Mouse (Mus musculus): ENCODE results near the gene Ugt1a1.
A peak's percentile ranks its signal among the peaks of the same experiment; 100 is the strongest.

Gene Ugt1a1

DNA sequence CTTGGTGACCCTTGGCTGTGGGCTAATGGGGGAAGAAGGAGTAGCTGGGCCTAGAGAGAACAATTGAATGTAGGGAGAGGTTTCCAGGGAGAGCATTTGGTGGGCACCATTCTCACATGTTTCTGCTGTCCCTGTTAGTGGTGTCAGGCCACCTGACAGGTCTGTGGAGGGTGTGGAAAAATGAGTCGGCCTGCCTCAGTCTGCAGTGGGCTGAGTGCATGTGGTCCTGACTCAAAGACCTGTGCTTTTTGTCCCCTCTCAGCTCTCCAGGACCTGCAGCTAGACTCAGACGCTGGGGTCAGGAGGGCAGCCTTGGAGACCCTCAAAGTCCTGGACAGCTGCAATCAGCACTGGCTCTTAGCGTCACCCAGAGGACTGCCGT, 47.9 kb downstream of the Ugt1a1 start:
- no peak for DNase-seq

- peak; percentile 58 to 66 for DNase-seq
Observed at GRCm38 (mm10) chr1:88260114-88260513, 48.4 kb downstream of the Ugt1a1 start.

DNA sequence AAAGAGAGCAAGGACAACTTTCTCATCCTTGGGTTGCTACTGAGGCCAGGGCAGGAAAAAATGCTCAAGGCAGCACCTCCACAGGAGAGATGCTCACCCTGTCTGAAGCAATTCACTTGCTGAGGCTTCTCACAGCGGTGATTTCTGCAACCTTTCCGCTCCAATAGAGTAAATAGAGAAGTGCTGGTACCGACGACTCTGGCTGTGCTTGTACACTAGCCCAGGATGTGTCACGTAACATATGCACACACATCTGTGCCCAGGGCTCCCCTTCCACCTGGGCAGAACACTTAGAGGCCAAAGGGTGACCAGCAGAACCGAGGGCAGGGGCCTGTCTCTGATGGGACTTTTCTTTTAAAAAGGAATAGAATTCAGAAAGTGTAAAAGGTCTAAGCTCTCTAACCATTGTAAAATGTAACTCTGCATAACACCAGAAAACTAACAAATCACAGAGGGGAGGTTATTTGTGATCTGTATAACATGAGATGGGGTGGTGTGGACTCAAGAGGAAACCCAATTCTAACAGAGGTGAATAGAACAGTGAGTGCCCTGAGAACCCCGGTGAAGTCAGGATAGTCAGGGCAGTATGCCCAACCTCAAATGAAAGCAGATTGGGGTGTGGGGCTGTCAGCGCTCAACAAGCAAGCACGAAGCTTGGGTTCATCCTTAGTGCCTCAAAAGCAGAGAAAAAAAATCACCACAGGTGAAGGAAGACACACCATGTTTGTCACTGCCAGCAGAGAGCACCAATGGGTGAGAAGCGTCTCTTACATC, 49.0 kb downstream of the Ugt1a1 start:
- DNase-seq = no peak

- DNase-seq = no peak
Observed at GRCm38 (mm10) chr1:88261706-88262105, 49.9 kb downstream of the Ugt1a1 start.

DNA sequence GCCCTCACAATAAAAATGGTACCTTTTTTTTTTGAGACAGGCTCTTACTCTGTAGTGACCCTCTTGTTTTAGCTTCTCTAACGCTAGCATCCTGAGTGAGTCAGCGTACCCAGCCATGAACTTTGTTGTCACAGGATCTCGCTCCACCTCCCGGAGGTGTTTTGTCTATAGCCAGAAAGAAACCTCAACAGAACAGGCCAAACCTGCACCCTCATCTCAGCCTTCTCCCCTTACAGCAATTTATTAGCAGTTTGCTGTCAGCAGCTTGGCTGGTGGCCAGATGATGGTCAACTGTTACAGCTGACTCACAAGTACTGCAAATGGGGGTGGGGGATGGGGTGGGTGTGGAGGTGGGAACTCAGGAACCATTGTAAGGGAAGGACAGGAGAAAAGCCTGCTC, 50.5 kb downstream of the Ugt1a1 start:
- DNase-seq = peak in 1 of 2 experiments; percentile 60

- DNase-seq = no peak
Observed at GRCm38 (mm10) chr1:88262961-88263360, 51.2 kb downstream of the Ugt1a1 start.

DNA sequence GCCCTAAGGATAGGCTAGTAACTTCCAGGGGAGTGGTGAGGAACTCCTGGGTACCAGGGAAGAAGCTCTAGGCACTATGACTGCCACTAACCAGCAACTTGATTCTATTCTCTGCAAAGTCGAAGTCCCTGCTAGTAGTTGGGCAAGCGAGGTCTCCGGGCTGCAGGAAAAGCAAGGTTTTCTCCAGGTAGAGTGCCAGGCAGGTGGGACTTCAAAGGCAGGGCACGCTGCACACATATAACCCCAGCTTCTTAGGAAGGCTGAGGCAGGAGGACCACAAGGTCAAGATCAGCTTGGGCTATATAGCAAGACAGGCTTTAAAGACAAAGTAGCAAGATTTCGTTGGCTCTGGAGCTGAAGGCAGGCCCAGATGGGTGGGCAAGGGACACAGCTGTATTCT, 52.0 kb downstream of the Ugt1a1 start:
- DNase-seq = no peak

- no peak for DNase-seq
Observed at GRCm38 (mm10) chr1:88264237-88264868, 52.6 kb downstream of the Ugt1a1 start.

DNA sequence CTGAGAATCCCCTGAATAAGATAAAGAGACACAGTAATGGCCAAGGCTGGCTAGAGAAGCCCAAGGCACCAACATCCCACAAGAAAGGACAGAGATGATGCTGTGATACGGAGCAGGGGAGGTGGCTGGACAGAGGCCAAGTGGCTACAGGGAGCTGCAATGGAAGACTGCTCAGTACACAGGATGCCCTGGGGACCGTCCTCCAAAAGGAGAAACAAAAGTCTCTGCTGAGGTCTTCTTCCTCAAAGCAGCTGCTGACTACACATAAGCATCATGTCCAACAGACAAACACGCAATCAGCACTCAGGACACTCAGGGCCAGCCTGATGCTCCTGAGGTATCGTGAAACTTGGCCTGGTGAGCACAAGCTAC, 53.1 kb downstream of the Ugt1a1 start:
- DNase-seq = no peak

- no peak for DNase-seq
Observed at GRCm38 (mm10) chr1:88266123-88266522, 54.4 kb downstream of the Ugt1a1 start.

DNA sequence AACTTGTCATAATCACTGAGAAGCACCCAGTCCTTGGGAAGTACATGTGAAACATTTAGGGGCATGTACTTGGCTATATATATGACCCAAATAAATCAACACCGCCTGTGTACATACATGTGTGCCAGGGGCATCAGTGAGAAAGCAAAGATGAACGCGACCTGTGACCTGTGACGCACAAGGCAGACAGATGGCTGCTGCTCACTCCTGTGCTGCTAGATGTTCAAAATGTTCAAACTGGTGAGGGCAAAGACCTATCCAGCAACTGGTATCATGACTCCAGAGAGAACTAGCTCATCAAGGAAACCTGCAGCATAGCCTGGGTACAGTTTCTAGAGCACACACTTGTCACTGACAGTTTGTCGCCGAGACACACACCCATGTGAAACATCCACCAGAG, 55.7 kb downstream of the Ugt1a1 start:
- no peak for DNase-seq

- no peak for DNase-seq
Observed at GRCm38 (mm10) chr1:88268070-88268469, 56.3 kb downstream of the Ugt1a1 start.
